Mouse (Mus musculus) olfactory bulb, adult 2 months (tissue): Measurements from ENCODE around the gene Cox16.
"Not testable (repeated sequence)": the region's sequence is repeated elsewhere in the genome, so short reads cannot be mapped to it uniquely, and the experiment has no call there.

Experiments
- CTCF ChIP-seq: fragments of 200-500 bp; IDR thresholded peaks from 2 replicates; pipeline ENCODE4 v1.5.1; 2012; ENCODE audit warnings: low read depth, mild to moderate bottlenecking, low read length, moderate library complexity; ENCODE audit not compliant: insufficient read depth
- POLR2A ChIP-seq: fragments of 200-500 bp; IDR thresholded peaks from 2 replicates; pipeline ENCODE4 v1.6.1; 2012; ENCODE audit warnings: mild to moderate bottlenecking, low read depth, low read length, moderate library complexity; ENCODE audit not compliant: insufficient read depth

GRCm38 (mm10) chr12:81438985-81439384 lies 45.9 kb downstream of the Cox16 start:
- TF ChIP-seq CTCF, POLR2A: not testable (repeated sequence)
